Mouse (Mus musculus): ENCODE results near the gene Cbln4.

GRCm38 (mm10) chr2:171986686-171987085, 56.6 kb downstream of the Cbln4 start:
- TF ChIP-seq CTCF (conservative IDR thresholded peaks at IDR 0.05 in 1 of 2, IDR thresholded peaks at IDR 0.05 in 1 of 2; ENCODE audit: low read depth in 2 of 2, low read length in 2 of 2) (no peak), UBTF (IDR thresholded peaks at IDR 0.05; ENCODE audit: low read depth, low read length) (no peak), NRF1 (IDR thresholded peaks at IDR 0.05; ENCODE audit: low read depth, low read length) (no peak), TCF12 (IDR thresholded peaks at IDR 0.05; ENCODE audit: low read depth, low read length) (no peak), POLR2AphosphoS2 (IDR thresholded peaks at IDR 0.05; ENCODE audit: low read depth, low read length) (no peak), ZNF384 (IDR thresholded peaks at IDR 0.05; ENCODE audit: low read depth, low read length) (no peak), USF1 (IDR thresholded peaks at IDR 0.05; ENCODE audit: low read depth, low read length) (no peak), HCFC1 (IDR thresholded peaks at IDR 0.05; ENCODE audit: low read depth, low read length) (no peak), EP300 (IDR thresholded peaks at IDR 0.05; ENCODE audit: low read length) (no peak), NELFE (IDR thresholded peaks at IDR 0.05; ENCODE audit: low read depth, low read length) (no peak)
